Mouse (Mus musculus): ENCODE measurements around the gene Kcnt2. TPM values are rescaled to one million over a fixed set of nuclear protein-coding genes. Genes with fewer than 3 reads are reported as not detected.

The Kcnt2 gene
- total RNA-seq, 2 experiments from 2014 or later: not detected

- ATAC-seq (replicated peaks; ENCODE audit: low FRiP score, low TSS enrichment, poor library complexity, severe bottlenecking): no peak
Measured at GRCm38 (mm10) chr1:140660751-140661403, 414.9 kb downstream of the Kcnt2 start.

- ATAC-seq (replicated peaks; ENCODE audit: low FRiP score, low TSS enrichment, poor library complexity, severe bottlenecking): peak; percentile 70; the same call in 1 of the 2 replicates
Measured at GRCm38 (mm10) chr1:140661404-140661787, 415.4 kb downstream of the Kcnt2 start.

Other genes starting within 250 kb of the Kcnt2 start
- not detected in 2 replicates for gene Cfh, start 62.4 kb upstream of the Kcnt2 start, total RNA-seq (2014; fragmentation: Nextera tagmentation)
- gene Cfh, start 62.4 kb upstream of the Kcnt2 start, total RNA-seq (2017): 0.34 TPM in 1 of 2 replicates, not detected in the other